Mouse (Mus musculus) layer of hippocampus, adult 2 months (tissue): Measurements from ENCODE around the gene Mgst2. TPM values are rescaled to one million over a fixed set of nuclear protein-coding genes. Genes with fewer than 3 reads are reported as not detected.
A peak's percentile ranks its signal among the peaks of the same experiment; 100 is the strongest.

Source experiments
- DNase-seq, 2 experiments: peaks; one replicate each; pipeline ENCODE4 v3.0.0; 2022; ENCODE audit warnings: low spot score in 2 of 2
- H3K27ac ChIP-seq: fragments of 200-600 bp; 2 replicates; pipeline ENCODE4 v1.8.1; 2022
- H3K4me3 ChIP-seq: fragments of 200-600 bp; 2 replicates; pipeline ENCODE4 v1.8.1; 2022; ENCODE audit warnings: mild to moderate bottlenecking
- CTCF ChIP-seq: fragments of 200-600 bp; conservative IDR thresholded peaks from 2 replicates; pipeline ENCODE4 v1.8.1; 2022; ENCODE audit warnings: antibody characterized with exemption, mild to moderate bottlenecking, moderate library complexity
- total RNA-seq, 2 experiments: library from RNA; stranded (reverse); gene quantifications; 2 replicates each; pipeline ENCODE4 v1.2.3; 2021

The Mgst2 gene
- total RNA-seq, 2 experiments from 2014 or later: not detected

DNA sequence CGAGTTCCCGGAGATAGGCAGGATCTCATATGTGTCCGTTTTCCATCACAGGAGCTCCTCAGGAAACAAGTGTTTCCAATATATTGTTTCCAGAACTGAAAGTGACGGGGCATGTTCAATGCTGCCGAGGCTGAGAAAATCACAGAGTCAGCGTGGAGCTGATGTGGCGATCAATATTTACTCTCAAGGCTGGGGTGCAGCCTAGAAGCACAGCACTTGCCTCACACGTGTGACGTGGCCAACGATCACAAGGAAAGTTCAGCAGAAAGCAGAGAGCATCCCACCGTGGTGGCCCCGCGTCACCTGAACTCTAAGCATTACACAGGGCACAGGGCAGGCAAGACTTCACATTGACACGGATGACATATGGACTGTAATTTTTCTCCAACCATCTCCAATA, 34.4 kb downstream of the Mgst2 start:
- no peak for DNase-seq
- TF ChIP-seq CTCF: no peak
- H3K27ac ChIP-seq: no peak overlapping the region
- no peak overlapping the region for H3K4me3 ChIP-seq

GRCm38 (mm10) chr3:51695713-51696112, 35.6 kb downstream of the Mgst2 start:
- H3K4me3 ChIP-seq: no peak overlapping the region
- no peak for TF ChIP-seq CTCF
- no peak overlapping the region for H3K27ac ChIP-seq
- DNase-seq: no peak

GRCm38 (mm10) chr3:51697931-51698330, 37.8 kb downstream of the Mgst2 start:
- H3K4me3 ChIP-seq: no peak overlapping the region
- no peak overlapping the region for H3K27ac ChIP-seq
- DNase-seq: no peak
- TF ChIP-seq CTCF: no peak

DNA sequence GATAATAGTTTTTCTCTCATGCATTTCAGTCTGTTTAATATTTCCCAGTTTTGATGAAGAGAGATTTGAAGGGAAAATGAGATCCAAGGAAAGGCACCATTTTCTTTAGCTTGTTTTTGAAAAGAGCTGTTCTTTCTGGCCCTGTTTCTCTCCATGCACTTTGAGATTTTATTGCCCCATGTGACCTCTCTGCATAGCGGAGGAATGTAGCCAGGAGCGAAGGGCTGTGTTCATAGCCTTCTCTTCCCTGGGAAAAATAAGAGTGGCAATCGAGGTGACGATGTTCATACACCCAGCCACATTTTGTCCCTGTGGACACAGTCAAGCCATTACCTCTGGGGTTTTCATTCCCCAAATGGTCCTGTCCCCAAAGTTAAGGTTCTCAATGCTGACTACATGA, 40.0 kb downstream of the Mgst2 start:
- no peak for TF ChIP-seq CTCF
- peak overlapping the region; percentile 87; the same call in 1 of the 2 replicates for H3K27ac ChIP-seq
- no peak overlapping the region for H3K4me3 ChIP-seq
- no peak for DNase-seq

- Histone ChIP-seq H3K4me3 (peak overlapping the region; percentile 61), H3K27ac (peak overlapping the region; percentile 87)
- DNase-seq: peak; percentile 10 to 23
- no peak for TF ChIP-seq CTCF
These were observed 40.6 kb downstream of the Mgst2 start for GRCm38 (mm10) chr3:51700731-51701280.

- peak overlapping the region; percentile 87 for H3K27ac ChIP-seq
- TF ChIP-seq CTCF: peak; percentile 97
- peak; percentile 58 to 71 for DNase-seq
- peak overlapping the region; percentile 61 for H3K4me3 ChIP-seq
These were observed 41.2 kb downstream of the Mgst2 start for GRCm38 (mm10) chr3:51701281-51701751.

- Histone ChIP-seq H3K4me3 (peak overlapping the region; percentile 61; the same call in 1 of the 2 replicates), H3K27ac (peak overlapping the region; percentile 87; the same call in 1 of the 2 replicates)
- no peak for TF ChIP-seq CTCF
- DNase-seq: no peak
These were observed 41.8 kb downstream of the Mgst2 start for GRCm38 (mm10) chr3:51701950-51702349.

DNA sequence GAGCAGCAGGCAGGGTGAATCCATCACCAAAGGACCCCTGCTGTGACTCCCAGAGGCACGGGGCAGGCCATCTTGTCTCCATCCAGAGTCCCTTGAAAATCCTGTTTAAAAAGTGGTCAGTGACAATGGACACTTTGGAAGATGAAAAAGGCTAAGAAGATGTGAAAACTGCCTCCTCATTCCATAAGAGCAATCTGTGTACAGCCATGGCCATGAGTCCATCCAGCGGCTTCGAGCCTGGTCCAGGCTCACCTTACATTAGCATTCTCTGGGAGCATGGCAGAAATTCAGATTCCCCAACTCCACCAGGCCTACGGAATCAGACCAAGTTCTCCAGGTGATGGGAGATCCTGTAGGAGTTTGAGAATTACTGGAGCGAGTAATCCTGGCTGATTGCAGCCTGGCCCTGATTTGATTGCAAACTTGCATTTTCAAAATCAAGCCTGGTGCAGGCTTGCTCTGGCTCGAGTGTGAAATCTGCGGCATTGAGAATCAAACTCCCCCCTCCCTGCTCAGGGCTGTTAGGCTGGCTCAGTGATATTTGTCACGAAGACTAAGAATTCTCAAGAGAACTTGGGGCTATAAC, 42.6 kb downstream of the Mgst2 start:
- no peak for DNase-seq

GRCm38 (mm10) chr3:51703478-51703877, 43.3 kb downstream of the Mgst2 start:
- Histone ChIP-seq H3K4me3 (no peak overlapping the region), H3K27ac (no peak overlapping the region)
- no peak for TF ChIP-seq CTCF
- no peak for DNase-seq

More for the DNA sequence above, 42.6 kb downstream of the Mgst2 start:
- H3K27ac ChIP-seq: no peak overlapping the region
- no peak overlapping the region for H3K4me3 ChIP-seq
- no peak for TF ChIP-seq CTCF

DNA sequence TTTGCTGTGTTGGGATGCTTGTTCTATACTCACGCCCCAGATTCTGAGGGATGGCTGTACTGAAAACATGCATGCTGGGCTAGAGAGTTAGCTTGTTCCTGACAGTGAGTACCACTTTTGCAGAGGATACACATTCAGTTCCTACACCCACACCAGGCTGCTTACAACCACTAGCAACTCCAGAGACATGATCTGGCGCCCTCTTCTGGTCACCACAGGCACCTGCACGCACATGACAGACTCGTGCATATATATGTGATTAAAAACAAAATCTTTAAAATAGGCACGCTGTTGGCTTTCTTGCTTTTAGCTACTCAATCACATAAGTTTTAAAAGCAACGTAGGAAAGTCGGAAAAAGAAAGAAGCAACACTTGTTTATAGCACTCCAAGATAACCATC, 45.1 kb downstream of the Mgst2 start:
- no peak overlapping the region for H3K27ac ChIP-seq
- no peak overlapping the region for H3K4me3 ChIP-seq
- TF ChIP-seq CTCF: peak; percentile 69
- no peak for DNase-seq

DNA sequence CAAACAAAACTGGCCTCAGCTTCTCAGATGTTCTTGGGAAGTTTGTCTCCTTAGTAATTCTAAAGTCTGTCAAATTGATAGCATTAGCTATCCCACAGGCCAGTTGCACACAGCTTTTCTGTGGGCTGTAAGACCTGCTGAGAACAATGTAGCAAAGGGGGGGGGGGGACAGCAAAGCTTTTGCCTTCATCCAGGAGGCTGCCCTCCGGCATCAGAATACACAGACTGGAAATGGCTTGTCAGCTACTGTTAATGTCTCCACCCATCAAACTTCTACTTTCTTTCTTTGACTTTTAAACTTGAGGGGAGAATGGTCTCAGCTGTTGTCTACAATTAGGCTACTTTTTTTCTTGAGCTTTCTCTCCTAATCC, 48.2 kb downstream of the Mgst2 start:
- H3K4me3 ChIP-seq: peak overlapping the region; percentile 49
- DNase-seq: no peak
- peak overlapping the region; percentile 90 for H3K27ac ChIP-seq
- no peak for TF ChIP-seq CTCF

DNA sequence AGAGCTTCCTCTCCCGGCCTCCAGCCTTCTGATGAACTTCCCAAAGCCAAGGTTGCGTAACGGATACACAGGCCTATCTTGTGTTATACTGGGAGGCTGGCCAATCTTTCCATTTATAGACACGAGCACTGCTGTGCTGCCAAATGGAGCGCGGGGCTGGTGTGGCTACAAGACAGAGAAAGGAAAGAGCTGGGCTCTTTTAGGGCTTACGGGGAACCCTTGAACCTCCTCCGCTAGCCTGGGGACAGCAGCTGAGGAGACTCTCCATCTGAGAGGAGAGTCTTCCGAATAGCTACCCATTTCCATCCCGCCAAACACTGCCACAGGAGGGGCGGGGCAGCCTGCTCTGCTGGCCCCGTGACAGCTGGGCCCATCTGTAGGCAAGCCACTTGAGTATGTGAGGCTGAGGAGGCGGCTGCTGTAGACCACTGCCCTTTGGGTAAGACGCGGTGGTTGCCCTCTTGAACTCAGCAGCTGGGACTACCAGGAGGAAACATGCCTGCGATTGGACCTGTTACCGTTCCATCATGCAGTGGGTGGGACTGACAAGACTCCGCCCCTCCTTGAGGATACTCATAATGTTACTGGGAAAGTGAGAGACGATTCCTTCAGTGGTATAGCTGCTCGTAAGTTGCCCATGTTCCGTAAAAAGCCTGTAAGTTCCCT, 48.7 kb downstream of the Mgst2 start:
- no peak; the same call in 1 of the 2 replicates for TF ChIP-seq CTCF
- peak; percentile 70 to 85 for DNase-seq
- Histone ChIP-seq H3K4me3 (peak overlapping the region; percentile 49), H3K27ac (peak overlapping the region; percentile 90)

- H3K27ac ChIP-seq: no peak overlapping the region
- H3K4me3 ChIP-seq: no peak overlapping the region
- no peak for DNase-seq
- TF ChIP-seq CTCF: no peak
These were observed 52.2 kb downstream of the Mgst2 start for GRCm38 (mm10) chr3:51712382-51712781.
